Mouse (Mus musculus) stomach, embryonic 14.5 days (tissue): Measurements from ENCODE around the gene Trpm8. TPM values are rescaled to one million over a fixed set of nuclear protein-coding genes. Genes with fewer than 3 reads are reported as not detected.

Source experiments
- ATAC-seq: fragments of 200-750 bp; cut with Nextera tagmentation; 2 replicates; pipeline ENCODE4 v1.8.0; 2017; ENCODE audit warnings: low read depth, moderate TSS enrichment; ENCODE audit not compliant: insufficient number of reproducible peaks, insufficient read depth, low FRiP score
- H3K27ac ChIP-seq: fragments of 300-500 bp; sonication (generic); 2 replicates; pipeline ENCODE4 v1.5.1; 2014; ENCODE audit warnings: mild to moderate bottlenecking, low read length, moderate library complexity, mixed read lengths
- H3K27me3 ChIP-seq: fragments of 300-500 bp; sonication (generic); 2 replicates; pipeline ENCODE4 v1.6.1; 2014; ENCODE audit warnings: low read length, control low read depth, mixed read lengths; ENCODE audit not compliant: control insufficient read depth, insufficient read depth
- H3K36me3 ChIP-seq: fragments of 300-500 bp; sonication (generic); 2 replicates; pipeline ENCODE4 v1.6.1; 2014; ENCODE audit warnings: mild to moderate bottlenecking, control low read depth, low read length, moderate library complexity, mixed read lengths; ENCODE audit not compliant: control insufficient read depth, insufficient read depth
- H3K4me1 ChIP-seq: fragments of 300-500 bp; sonication (generic); 2 replicates; pipeline ENCODE4 v1.6.1; 2014; ENCODE audit warnings: low read length, control low read depth, mixed read lengths; ENCODE audit not compliant: control insufficient read depth, insufficient read depth
- H3K4me2 ChIP-seq: fragments of 300-500 bp; sonication (generic); replicated peaks from 2 replicates; pipeline ENCODE4 v1.6.1; 2014; ENCODE audit warnings: low read depth, low read length, control low read depth
- H3K4me3 ChIP-seq: fragments of 300-500 bp; sonication (generic); 2 replicates; pipeline ENCODE4 v1.5.1; 2014; ENCODE audit warnings: low read depth, low read length, control low read depth
- H3K9ac ChIP-seq: fragments of 300-500 bp; sonication (generic); replicated peaks from 2 replicates; pipeline ENCODE4 v1.6.1; 2014; ENCODE audit warnings: low read depth, mild to moderate bottlenecking, control low read depth, low read length, moderate library complexity, mixed read lengths
- H3K9me3 ChIP-seq: fragments of 300-500 bp; sonication (generic); 2 replicates; pipeline ENCODE4 v1.6.1; 2016; ENCODE audit warnings: low read depth, low read length, control low read depth; ENCODE audit not compliant: control insufficient read depth
- WGBS: fragments of 180-500 bp; shearing (Covaris S2); extraction: QIAGEN DNeasy Blood & Tissue Kit; methylation state at CpG from one replicate; pipeline ENCODE4 v1.1.7; 2014; 5-methylcytosine and 5-hydroxymethylcytosine counted together
- polyA plus RNA-seq: library from polyadenylated mRNA; unstranded; fragments of >200 nt; fragmentation: Nextera tagmentation; extraction: Ambion mirVana; gene quantifications from 2 replicates; pipeline ENCODE4 v1.2.1, GENCODE M21; 2014

Trpm8 gene
- polyA plus RNA-seq, 1 experiment from 2014 or later, result not detected

GRCm38 (mm10) chr1:88253106-88253505, 24.4 kb upstream of the Trpm8 start:
- no peak overlapping the region for H3K4me3 ChIP-seq
- no peaks in the 10 kb centered on the region for H3K27me3 ChIP-seq
- ATAC-seq, result no peak
- H3K9me3 ChIP-seq, result peaks cover 64% of the 10 kb centered on the region
- WGBS, result 72% methylated on average over 8 of the region's 8 CpGs
- no peaks in the 10 kb centered on the region for H3K4me1 ChIP-seq
- H3K27ac ChIP-seq, result no peak overlapping the region
- H3K9ac ChIP-seq, result no peak overlapping the region
- H3K4me2 ChIP-seq, result no peak overlapping the region
- no peaks in the 10 kb centered on the region for H3K36me3 ChIP-seq

- Histone ChIP-seq H3K4me1 (no peaks in the 10 kb centered on the region), H3K27ac (no peak overlapping the region), H3K36me3 (no peaks in the 10 kb centered on the region), H3K9me3 (peaks cover 60% of the 10 kb centered on the region), H3K4me3 (no peak overlapping the region), H3K27me3 (no peaks in the 10 kb centered on the region), H3K9ac (no peak overlapping the region), H3K4me2 (no peak overlapping the region)
- WGBS, result 74% methylated on average over 6 of the region's 6 CpGs
- no peak for ATAC-seq
Observed at GRCm38 (mm10) chr1:88253540-88253939, 23.9 kb upstream of the Trpm8 start.

GRCm38 (mm10) chr1:88254793-88255465, 22.5 kb upstream of the Trpm8 start:
- 87% methylated on average over 12 of the region's 12 CpGs for WGBS
- H3K36me3 ChIP-seq, result 0 out of 2 replicates have a peak, but pooled peaks cover 2% of the 10 kb centered on the region
- no peaks in the 10 kb centered on the region; the same call in 1 of the 2 replicates for H3K4me1 ChIP-seq
- H3K4me3 ChIP-seq, result no peak overlapping the region
- H3K27me3 ChIP-seq, result no peaks in the 10 kb centered on the region
- no peak for ATAC-seq
- no peak overlapping the region for H3K27ac ChIP-seq
- H3K9me3 ChIP-seq, result peaks cover 47% of the 10 kb centered on the region
- H3K4me2 ChIP-seq, result no peak overlapping the region
- H3K9ac ChIP-seq, result no peak overlapping the region

GRCm38 (mm10) chr1:88255466-88255857, 22.0 kb upstream of the Trpm8 start:
- no peaks in the 10 kb centered on the region for H3K27me3 ChIP-seq
- H3K4me3 ChIP-seq, result no peak overlapping the region
- no peak overlapping the region for H3K27ac ChIP-seq
- no peak for ATAC-seq
- 61% methylated on average over 2 of the region's 2 CpGs for WGBS
- 0 out of 2 replicates have a peak, but pooled peaks cover 7% of the 10 kb centered on the region for H3K36me3 ChIP-seq
- no peak overlapping the region for H3K4me2 ChIP-seq
- H3K9me3 ChIP-seq, result peaks cover 42% of the 10 kb centered on the region
- H3K4me1 ChIP-seq, result no peaks in the 10 kb centered on the region; the same call in 1 of the 2 replicates
- H3K9ac ChIP-seq, result no peak overlapping the region

GRCm38 (mm10) chr1:88255989-88256754, 21.3 kb upstream of the Trpm8 start:
- ATAC-seq, result no peak
- no peak overlapping the region for H3K4me3 ChIP-seq

DNA sequence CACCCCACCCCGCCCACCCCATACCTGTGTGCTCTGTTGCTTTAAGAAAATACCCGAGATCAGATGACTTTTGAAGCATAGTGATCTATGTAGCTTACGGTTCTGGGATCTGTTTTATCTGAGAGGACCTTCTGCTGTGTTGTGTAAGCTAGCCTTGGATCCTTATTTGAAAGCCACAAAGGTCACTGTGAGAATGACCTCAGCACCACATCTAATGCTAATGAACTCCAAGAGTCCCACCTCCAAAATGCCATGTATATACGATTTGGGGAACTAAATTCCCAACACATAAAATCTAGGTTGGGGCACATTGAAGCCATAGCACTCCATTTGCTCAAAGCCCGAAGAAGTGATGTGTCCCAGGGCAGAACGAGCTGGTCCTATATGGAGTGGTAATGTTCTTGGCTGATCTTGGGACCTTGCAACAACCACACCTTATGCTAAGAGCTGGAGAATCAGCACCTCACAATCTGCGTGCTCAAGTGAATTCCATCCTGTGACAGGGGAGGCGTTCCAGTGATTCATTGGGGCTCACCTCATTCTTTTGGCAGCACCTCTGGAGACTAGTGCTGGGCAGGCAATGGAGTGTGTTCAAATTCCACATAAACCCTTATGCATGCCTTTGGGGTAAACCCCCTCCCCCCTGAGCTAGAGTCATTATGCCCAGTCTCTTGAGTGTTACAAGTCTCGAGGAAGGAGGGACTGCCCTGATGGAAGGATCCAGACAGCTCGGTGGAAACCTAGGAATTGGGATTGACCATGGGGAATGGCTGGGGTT, 20.4 kb upstream of the Trpm8 start:
- WGBS, result 75% methylated on average over 10 of the region's 10 CpGs
- H3K4me3 ChIP-seq, result no peak overlapping the region
- no peak for ATAC-seq

More at GRCm38 (mm10) chr1:88255989-88256754, 21.3 kb upstream of the Trpm8 start:
- 81% methylated on average over 13 of the region's 13 CpGs for WGBS
- H3K9ac ChIP-seq, result no peak overlapping the region
- no peaks in the 10 kb centered on the region; the same call in 1 of the 2 replicates for H3K4me1 ChIP-seq
- no peaks in the 10 kb centered on the region for H3K27me3 ChIP-seq
- H3K36me3 ChIP-seq, result peaks cover 14% of the 10 kb centered on the region; the same call in 1 of the 2 replicates
- no peak overlapping the region for H3K27ac ChIP-seq
- H3K9me3 ChIP-seq, result peaks cover 36% of the 10 kb centered on the region
- H3K4me2 ChIP-seq, result no peak overlapping the region

DNA sequence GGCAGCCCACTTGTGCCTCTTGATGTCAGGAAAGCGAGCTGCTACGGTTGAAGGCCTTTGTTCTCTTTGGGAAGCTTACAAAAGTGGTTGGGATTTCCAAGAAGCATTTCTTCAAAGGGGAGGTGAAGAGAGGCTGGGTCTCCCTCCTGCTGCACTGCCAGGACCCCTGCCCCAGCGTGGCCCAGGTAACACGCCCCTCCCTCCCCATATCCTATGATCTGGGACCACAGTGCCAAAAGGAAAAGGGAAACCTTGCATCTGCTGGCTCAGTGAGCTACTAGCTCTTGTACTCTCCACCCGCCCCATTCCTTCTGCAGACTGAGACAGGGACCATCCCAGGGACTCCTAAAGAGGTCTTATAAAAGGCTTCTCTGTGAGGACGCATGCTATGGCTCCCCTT, 19.8 kb upstream of the Trpm8 start:
- Histone ChIP-seq H3K27me3 (no peaks in the 10 kb centered on the region), H3K9ac (no peak overlapping the region), H3K27ac (no peak overlapping the region), H3K4me1 (peaks cover 4% of the 10 kb centered on the region; the same call in 1 of the 2 replicates), H3K36me3 (peaks cover 29% of the 10 kb centered on the region), H3K4me2 (no peak overlapping the region), H3K9me3 (peaks cover 27% of the 10 kb centered on the region), H3K4me3 (no peak overlapping the region)
- ATAC-seq, result no peak
- WGBS, result 80% methylated on average over 6 of the region's 6 CpGs

More for the DNA sequence above, 20.4 kb upstream of the Trpm8 start:
- H3K4me1 ChIP-seq, result no peaks in the 10 kb centered on the region; the same call in 1 of the 2 replicates
- no peak overlapping the region for H3K9ac ChIP-seq
- no peaks in the 10 kb centered on the region for H3K27me3 ChIP-seq
- H3K27ac ChIP-seq, result no peak overlapping the region
- H3K9me3 ChIP-seq, result peaks cover 33% of the 10 kb centered on the region
- no peak overlapping the region for H3K4me2 ChIP-seq
- H3K36me3 ChIP-seq, result peaks cover 23% of the 10 kb centered on the region; the same call in 1 of the 2 replicates

- no peaks in the 10 kb centered on the region for H3K27me3 ChIP-seq
- H3K9me3 ChIP-seq, result peaks cover 24% of the 10 kb centered on the region
- peaks cover 4% of the 10 kb centered on the region; the same call in 1 of the 2 replicates for H3K4me1 ChIP-seq
- no peak overlapping the region for H3K9ac ChIP-seq
- no peak overlapping the region for H3K27ac ChIP-seq
- 68% methylated on average over 6 of the region's 6 CpGs for WGBS
- ATAC-seq, result no peak
- H3K36me3 ChIP-seq, result peaks cover 36% of the 10 kb centered on the region
- H3K4me3 ChIP-seq, result no peak overlapping the region
- no peak overlapping the region for H3K4me2 ChIP-seq
Observed at GRCm38 (mm10) chr1:88258361-88258760, 19.1 kb upstream of the Trpm8 start.
